Mouse (Mus musculus) thymus, postnatal 10 days (tissue): ENCODE measurements around the gene Eml4.

Experiments used
- DNase-seq, 2 experiments: peaks; one replicate each; pipeline ENCODE4 v3.0.0; 2021; ENCODE audit warnings: low spot score in 2 of 2

The Eml4 gene

DNA sequence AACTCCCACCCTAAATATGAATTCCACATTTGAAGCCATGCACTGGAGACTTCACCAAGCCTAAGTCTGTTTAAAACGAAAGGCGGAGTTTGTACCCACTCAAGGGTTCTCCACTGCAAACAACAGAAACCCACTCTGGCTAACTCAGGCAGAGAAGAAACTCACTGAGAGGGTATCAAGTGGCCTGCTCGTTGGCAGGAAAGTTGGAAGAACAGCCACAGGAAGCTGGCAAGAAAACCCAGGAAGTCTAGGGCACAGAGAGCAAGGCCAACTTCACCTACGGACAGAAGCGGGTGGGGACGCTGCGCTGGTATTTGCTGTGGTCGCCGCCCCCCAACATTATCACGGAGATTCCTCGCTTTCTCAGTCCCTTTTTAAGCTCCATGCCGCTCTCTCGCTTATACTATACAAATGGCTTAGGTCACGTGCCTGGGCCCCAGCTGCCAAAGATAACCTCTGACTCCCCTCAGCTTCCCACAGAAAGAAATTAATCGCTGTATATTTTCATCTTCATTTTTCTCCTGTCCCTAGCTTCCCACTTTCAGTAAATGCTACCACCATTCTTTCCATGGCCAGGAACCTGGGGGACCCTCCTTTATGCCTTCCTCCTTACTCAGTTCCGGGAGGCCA is 9.7 kb upstream of the Eml4 start:
- no peak for DNase-seq

DNA sequence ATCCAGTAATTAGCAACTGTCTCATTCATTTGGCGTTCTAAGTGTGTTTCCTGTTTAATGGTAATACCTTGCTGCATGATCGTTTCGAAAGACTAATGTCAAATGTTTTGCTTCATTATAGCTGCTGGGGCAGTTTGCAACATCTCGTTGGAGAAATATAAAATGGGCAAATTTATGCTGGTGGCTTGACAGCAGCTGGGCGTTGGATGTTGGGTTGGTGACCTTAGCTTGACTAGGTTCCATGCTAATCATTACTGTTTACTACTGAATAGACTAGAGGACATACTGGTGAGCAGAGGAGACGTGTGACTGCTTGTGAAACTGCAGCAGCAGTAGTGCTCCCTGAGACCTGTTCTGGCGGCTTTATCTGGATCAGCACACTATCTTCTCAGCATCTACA is 6.5 kb upstream of the Eml4 start:
- DNase-seq: no peak

DNA sequence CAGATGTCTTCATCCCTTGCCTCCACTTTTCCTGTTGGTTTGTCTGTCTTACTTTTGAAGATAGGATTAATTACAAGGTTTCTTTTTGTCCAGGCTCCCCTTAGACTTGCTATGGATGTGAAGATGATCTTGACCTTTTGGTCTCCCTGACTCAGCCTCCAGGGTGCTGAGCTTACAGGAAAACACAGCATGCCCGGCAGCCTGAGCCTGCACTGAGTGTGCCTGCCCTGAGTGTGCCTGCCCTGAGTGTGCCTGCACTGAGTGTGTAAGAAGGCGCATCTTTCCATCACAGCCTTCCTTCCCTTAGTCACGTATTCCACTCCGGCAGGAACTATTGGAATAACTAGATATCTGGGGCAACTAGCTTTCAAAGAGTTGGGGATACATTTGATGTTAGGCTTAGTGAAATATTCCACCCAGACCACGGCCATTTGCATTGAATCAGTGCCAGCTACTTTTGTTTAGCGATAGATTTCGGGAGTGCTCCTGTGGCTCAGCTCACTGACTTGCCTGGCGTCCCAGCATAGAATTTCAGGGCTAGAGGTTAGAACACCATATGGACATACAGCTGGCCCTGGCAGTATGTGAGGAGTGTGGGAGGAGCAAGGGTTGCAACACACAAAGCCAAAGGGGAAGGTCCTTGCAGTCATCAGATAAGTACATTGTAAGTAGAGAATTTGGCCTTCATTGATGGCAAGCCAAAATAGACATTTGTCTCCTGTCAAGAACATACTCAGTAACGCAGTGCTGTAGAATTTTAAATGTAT is 2.5 kb upstream of the Eml4 start:
- DNase-seq: no peak

DNA sequence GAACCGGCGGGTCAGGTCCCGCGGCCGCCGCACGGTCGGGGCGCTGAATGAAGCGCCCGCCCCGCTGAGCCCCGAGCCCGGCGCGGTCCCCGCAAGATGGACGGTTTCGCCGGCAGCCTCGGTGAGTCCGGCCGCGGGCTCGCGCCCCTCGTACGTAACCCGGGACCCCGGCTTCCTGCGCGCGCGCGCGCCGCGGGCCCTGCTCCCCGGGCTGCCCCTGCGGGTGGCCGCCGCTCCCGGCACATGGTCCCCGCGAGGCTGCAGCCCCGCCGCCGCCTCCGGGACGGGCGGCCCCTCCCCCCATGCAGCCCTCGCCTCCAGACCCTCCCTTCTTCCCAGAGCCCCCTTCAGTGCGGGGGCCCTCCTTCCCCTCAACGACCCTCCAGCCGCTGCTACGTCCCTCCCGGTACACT is 394 bp downstream of the Eml4 start:
- DNase-seq: peak; percentile 38 to 47

DNA sequence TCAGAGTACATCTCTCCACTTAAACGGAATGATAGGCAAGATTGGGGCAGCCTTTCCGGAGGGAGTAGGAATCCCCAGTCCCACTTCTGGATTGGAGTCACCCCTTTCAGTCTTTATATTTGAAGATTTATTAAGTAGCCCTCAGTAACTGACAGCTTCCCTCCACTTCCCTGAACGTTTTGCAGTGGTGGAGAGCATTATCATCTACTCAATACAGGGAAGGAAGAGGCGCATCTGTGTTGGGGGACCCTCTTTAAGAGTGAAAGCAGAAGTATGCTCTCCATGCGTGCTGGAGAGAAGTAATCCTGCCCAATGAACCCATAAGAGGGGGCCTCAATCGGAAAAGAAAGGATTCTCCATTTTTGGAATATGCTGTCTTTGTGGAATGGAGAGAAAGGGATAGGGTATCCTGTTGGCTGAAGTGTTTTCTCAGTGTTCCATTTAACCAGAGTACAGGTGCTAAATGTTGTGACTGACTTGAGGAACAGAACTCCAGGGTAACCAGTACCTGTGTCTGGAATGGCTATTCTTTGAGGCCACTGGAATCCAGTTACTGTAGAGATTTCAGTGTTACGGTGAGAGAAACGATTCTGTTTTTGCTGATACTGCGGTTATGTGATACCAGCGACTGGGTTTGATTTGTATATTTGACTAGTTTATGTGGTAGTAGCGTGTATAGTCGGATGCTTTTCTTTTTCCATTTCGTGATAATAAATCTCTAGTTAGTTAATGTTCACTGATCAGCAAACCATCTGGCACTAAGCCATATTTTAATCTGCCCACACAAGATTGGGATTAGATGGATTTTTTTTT is 1.1 kb downstream of the Eml4 start:
- DNase-seq: peak in 1 of 2 experiments; percentile 11

DNA sequence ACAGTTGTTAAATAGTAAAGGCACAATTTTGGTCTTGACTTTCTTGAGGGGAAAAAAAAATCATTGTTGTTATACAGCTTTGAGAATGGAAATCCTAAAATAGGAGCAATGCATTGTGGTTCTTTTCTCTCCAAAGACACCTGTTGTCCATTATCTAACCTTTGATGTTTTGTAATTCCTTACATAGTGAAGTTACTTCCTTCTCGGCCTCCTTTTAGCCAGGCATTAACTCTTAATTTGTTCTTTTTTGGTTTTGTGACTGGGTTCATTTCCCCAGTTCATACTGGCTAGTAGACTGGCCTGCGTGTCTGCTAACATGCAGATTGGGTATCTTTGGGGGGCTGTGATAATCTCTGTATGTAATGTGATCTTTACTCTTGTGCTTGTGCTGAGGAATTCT is 1.7 kb downstream of the Eml4 start:
- no peak for DNase-seq

DNA sequence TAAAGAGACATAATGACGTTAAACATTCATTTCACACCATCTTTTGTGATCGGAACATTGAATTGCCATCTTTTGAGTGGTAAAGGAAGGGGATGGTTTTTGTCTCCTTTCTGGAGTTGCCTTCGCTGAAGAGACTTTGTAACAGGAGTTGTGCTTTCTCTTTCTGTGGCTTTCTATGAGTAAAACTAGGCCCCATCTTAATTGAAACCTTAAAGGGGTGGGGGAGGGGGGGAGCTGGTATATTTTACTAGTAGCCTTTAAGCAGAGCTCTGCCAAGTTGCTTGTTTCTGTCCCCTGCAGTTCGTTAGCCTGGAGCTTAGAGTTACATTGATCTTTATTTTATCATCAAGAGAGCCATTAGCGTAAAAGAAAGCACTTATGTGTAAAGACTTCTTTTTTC is 2.3 kb downstream of the Eml4 start:
- no peak for DNase-seq

DNA sequence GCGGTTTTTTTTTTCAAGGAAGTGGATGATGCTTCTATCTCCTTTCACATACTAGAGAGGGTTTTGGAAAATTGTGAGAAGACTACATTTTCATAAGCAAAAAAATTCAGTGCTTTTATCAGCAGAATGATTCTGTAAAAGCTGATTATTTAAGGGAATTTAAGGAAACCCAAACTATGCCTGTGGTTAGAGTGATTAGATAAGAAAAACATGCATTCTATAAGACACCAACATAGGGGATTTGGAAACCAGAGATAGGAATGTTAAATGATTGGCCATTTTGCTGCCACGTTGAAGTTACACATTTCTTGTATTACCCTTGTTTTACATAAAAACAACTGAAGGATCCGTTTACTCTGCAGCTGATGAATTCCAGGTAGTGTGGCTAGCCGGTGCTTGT is 2.7 kb downstream of the Eml4 start:
- no peak for DNase-seq

DNA sequence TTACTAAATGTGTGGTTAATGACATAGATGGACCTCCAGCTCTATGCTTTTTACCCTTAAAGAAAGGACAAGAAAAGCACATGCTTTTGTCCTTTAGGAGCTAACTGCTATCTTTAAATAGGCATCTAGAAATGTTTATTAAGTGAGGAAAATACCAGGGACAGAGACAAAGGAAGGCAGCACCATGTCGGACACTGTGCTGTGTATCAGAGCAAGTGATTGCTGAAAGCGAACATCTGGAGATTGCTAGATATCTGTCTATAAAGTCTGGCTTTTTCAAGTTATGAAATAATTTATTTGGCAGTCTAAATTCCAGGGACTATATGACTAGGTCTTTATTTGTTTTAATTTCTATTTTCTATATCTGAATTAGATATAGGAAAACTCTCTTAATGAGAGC is 4.8 kb downstream of the Eml4 start:
- DNase-seq: no peak

DNA sequence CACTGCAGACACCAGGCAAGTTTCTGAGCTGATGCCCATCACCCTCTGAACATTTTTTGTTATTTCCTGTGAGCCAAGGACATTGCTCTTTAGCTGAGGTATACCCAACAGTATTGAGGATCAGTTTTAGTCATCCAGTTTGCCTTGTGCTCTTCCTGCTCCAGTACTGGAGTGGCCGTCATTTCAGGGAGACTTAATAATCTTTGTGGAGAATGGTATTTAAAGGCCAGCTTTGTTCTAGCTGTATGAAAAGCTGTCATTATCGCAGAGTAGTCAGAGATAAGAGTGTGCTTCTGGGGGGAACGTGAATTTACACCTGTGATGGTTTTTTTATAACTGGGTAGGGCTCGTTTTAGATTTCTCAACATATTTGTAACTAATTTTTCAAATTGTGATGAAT is 9.2 kb downstream of the Eml4 start:
- no peak for DNase-seq

DNA sequence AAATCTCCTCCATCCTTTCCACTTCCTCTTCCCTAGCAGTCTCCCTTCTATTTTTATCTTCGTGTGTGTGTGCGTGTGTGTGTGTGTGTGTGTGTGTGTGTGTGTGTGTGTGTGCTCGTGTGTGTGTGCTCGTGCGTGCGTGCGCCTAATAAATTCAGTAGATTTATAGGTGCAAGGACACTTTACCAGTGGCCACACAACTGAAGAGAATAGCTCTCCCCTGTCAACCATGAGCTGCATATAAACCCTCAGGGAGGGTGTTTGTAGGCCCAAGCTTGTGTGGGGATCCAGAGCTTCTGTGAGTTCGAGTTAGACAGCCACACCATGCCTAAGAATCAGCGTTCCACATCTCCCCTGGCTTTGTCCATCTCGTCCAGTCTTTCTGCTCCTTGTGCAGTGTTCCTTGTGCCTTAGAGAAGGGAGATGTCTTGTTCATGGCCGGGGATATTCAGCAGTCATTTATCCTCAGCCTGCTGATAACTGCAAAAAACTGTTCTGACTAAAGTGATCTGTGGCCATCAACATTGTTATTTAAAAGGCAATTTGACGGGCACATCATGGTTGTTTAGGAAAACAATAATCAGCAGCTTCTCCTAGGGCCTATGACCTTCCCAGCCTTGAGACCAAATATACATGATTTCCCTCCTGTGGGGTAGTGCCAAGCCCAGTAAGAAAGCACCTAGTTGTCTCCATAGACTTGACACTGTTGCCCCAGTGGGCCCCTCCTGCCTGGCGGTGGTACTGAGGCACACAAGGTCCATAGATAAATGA is 10.2 kb downstream of the Eml4 start:
- DNase-seq: no peak

DNA sequence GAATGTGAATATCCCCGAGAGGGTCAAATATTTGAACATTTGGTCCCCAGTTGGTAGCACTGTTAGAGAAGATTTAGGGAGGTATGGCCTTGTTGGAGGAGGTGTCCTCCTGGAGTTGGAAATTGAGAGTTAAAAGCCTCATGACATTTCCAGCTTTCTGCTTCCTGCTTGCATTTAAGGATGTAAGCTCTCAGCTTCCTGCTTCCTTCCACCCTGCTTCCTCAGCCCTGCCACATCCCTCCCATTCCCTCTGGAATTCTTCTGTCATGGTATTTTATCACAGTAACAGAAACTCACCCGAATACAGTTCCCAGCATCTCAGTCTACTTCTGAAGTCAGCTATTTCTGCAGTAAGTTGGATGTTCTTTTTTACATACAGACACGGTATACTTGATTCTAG is 12.3 kb downstream of the Eml4 start:
- DNase-seq: no peak

DNA sequence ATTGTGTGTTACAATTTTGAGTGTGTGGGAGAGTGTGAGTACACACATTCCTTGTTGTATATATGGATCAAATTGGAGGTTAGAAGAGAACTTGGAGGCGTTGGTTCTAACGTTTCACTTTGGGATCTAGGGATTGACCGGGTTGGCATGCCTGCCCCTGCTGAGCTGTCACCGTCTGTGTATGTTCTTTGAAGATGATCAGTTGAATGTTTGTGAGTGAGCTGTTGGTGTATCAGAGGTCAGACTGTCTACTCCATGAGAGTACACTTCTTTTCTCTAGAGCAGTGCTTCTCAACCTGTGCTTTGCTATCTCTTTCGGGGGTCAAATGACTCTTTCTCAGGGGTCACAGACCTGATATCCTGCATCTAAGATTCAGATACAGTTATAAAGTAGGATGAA is 13.6 kb downstream of the Eml4 start:
- DNase-seq: no peak

DNA sequence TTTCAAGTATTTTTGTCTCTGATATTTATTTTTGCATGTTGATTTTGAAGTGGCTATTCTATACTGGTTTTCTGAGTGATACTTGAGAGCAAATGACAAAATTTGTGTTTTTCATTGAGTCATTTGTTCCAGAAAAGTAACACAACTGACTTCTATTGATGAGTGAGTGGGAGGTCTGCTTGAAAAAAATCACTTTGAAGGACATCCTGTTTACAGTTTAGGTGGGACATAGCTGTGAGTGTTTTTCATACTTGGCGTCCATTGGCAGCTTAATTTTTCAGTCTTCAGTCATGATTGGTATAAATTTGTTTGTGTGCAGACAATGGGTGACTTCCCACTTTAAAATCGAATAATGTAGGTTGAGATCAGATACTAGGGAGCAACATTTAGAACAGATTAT is 14.4 kb downstream of the Eml4 start:
- DNase-seq: no peak

DNA sequence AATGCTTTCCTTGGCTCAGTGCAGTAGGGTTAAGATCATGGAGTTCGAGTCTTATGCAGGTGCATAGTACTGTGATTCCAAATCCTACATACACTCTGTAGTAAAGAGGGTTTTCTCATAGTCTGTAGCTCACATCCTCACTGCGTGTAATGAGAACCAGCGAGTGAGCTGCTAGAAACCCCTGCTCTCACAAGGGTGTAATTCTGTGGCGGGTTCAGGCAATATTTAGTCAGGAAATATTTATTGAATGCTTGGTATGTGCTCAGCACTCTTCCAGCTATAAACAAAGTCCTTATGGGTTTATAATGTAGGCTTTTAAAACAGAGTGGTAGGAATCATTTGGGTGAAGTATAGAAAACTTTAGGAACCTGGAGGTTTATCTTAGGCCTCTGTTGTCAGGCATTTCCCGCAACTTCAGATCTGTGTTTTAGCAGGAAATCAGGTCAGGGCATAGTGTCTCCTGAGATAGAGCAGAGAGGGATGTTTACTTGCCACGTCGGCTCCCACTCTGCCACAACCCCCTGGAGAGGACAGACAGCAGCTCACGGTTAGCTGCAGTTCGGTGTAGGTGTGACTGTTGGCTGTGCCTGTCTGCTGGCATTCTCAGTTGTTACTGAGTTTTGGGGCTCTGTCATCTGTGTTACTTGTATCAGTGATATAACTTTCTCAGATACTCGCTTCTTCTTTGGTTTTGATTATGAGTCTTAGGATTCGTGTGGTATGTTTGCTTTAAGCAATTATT is 15.1 kb downstream of the Eml4 start:
- no peak for DNase-seq

DNA sequence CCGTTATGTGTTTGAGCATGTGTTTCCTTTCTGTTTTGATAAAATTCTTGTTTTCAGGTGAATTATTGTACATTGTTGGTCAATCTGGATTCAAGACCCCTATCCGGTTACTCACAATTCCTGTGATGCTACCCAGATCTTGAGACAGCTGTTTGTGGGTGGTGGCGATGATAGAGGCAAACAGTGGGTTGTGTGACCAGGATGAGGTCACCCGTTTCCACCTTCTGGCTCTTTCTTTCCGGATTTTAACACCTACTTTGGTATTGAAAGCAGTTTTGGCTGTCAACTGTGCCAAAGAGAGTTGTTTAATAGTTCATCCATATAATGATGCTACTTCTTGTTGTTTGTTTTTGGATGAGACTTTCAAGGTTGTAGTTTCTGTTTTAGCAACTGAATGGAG is 16.7 kb downstream of the Eml4 start:
- no peak for DNase-seq

DNA sequence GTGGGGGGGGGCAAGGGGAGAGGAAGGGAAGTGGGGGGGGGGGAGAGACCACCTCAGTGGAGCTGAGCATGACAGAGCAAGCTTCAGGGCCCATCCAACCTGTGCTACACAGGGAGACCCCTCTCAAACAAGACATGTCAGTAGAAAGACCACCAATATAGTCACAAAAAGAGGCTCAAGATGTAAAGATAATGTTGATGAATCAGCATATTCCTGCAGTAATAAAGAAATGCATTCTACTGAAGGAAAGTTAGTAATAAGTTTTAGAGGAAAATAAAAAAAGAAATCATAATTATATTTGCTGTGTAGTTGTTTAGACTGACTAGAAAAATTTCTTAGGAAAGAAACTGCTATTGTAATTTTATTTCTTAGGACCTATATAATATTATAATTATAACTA is 23.4 kb downstream of the Eml4 start:
- no peak for DNase-seq

DNA sequence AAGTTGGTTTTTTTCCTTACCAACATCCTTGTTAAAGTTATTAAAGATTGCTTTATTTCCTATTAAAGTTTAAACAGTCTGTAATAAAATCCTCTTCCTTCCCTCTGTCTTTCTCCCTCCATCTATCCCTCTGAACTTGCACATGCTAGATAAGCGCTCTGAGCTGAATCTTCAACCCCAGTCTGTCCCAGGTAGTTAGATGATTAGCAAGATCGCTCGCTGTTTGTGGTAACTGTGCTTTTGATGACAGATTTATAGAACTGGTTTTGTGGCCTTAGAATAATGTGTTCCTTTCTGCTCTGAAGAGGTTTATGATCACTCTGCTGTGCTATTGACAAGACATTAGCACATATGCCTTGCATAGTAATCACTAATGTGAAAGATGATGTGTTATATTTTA is 25.1 kb downstream of the Eml4 start:
- no peak for DNase-seq

DNA sequence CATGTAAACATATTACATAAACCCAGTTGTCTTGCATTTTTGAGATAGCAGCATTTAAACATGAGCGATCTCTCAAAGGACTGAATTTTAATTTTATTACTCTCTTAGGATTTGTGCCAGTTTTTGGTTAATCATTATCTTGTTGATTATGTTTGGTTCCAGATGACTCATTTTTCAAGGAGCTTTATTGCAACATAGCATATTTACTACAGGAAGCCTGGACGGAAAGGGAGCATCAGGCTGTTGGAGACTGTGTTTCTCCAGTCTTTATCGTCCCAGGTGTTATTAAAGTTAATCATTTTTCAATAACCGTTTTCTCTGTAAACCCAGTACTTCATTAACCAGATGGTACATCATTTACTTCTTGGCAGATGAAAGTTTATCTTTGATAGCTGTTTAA is 26.1 kb downstream of the Eml4 start:
- DNase-seq: no peak

DNA sequence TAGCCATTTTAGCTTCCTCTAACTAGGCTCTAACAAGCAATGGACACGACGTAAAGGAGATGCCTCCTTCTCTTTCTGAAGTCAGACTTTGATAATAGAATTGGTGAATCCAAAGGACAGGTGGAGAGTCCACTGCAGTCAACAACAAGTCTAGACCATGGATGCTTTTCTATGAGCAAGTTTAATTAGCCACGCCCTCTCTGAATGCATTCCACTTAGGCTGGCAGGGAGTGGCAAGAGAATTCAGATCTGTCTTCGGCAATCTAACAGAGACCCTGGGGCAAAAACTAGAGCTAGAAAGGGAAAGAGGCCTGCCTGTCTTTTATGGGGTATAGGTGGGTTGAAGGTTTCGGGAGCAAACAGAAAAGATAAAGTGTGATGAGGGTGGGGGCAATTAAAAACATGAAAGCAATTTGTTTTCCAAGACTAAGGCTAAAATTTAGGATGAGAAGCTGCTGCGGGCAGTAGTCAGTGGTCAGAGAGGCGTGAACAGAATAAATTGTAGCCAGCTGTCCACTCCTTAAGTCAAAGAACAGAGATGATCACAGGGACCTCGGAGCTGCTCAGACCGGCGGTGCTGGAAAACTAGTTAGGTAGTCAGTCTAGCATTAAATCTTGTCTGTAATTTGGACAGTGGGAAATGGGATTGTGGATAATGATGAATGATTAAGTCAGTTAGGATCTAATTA is 27.2 kb downstream of the Eml4 start:
- no peak for DNase-seq

DNA sequence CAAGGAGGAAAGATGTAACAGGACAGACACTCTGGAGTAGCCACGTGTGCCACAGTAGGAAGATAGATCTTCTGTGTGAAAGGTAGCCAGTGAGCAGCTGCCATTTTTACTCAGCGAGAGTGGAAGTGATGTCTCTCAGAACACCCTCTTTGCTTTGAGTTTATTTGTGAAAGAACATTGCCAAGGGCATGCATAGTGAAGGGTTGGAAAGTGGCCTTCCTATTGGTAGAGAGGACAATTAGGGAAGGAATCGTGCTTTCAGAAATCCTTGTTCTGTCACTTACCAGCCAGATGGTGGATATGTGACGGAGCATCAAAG is 27.7 kb downstream of the Eml4 start:
- no peak for DNase-seq
